Comparison of ENCODE assay signal across 8 mouse cellular contexts in genomic region chr5:18358191-18358590, GRCm38 (mm10). TPM values are rescaled to one million over a fixed set of nuclear protein-coding genes. Genes with fewer than 3 reads are reported as not detected.
DNase-seq lines count a peak whose midpoint lies in the region; ATAC-seq lines count a peak whose summit lies in the region.

No protein-coding gene starts in this region.

- DNase-seq in intestine, embryonic 14.5 days (ENCODE audit: low spot score): no peak
- peak; percentile 32 for DNase-seq in adrenal gland, postnatal 25 days
- DNase-seq in kidney, adult 11 months: peak; percentile 73
- no peak for DNase-seq in MN1 (ENCODE audit: low spot score)

- no peaks in the 10 kb centered on the region for H3K9me3 ChIP-seq in intestine, embryonic 14.5 days (ENCODE audit: control insufficient read depth, low read length)
- no peaks in the 10 kb centered on the region for H3K9me3 ChIP-seq in intestine, embryonic 16.5 days (ENCODE audit: control insufficient read depth, low read length)
- H3K9me3 ChIP-seq in forebrain, embryonic 12.5 days: no peaks in the 10 kb centered on the region
- no peaks in the 10 kb centered on the region for H3K9me3 ChIP-seq in lung, embryonic 15.5 days
- H3K9me3 ChIP-seq in stomach, embryonic 14.5 days (ENCODE audit: control insufficient read depth, low read depth, low read length): no peaks in the 10 kb centered on the region

- no peak for ATAC-seq in intestine, embryonic 14.5 days (replicated peaks; ENCODE audit: low FRiP score, low TSS enrichment, low read depth)
- no peak for ATAC-seq in intestine, embryonic 16.5 days
- no peak for ATAC-seq in forebrain, embryonic 12.5 days (ENCODE audit: low FRiP score)
- ATAC-seq in lung, embryonic 15.5 days (ENCODE audit: borderline replicate concordance, extremely low read depth, low FRiP score, low TSS enrichment): no peak
- ATAC-seq in stomach, embryonic 14.5 days (ENCODE audit: insufficient number of reproducible peaks, insufficient read depth, low FRiP score, low read depth): no peak

- H3K4me1 ChIP-seq in intestine, embryonic 14.5 days (replicated peaks; ENCODE audit: control insufficient read depth, insufficient read depth, low read length): peaks cover 8% of the 10 kb centered on the region; the same call in 1 of the 2 replicates
- H3K4me1 ChIP-seq in intestine, embryonic 16.5 days (ENCODE audit: control insufficient read depth, insufficient read depth, low read length): peaks cover 2% of the 10 kb centered on the region; the same call in 1 of the 2 replicates
- 0 out of 2 replicates have a peak, but pooled peaks cover 9% of the 10 kb centered on the region for H3K4me1 ChIP-seq in forebrain, embryonic 12.5 days
- peaks cover 13% of the 10 kb centered on the region for H3K4me1 ChIP-seq in lung, embryonic 15.5 days
- peaks cover 5% of the 10 kb centered on the region; the same call in 1 of the 2 replicates for H3K4me1 ChIP-seq in stomach, embryonic 14.5 days (ENCODE audit: control insufficient read depth, insufficient read depth, low read length)

- 10% methylated on average over 3 of the region's 3 CpGs for WGBS in intestine, embryonic 14.5 days
- WGBS in intestine, embryonic 16.5 days: 22% methylated on average over 3 of the region's 3 CpGs
- WGBS in forebrain, embryonic 12.5 days: 16% methylated on average over 3 of the region's 3 CpGs
- WGBS in lung, embryonic 15.5 days: 10% methylated on average over 3 of the region's 3 CpGs
- WGBS in stomach, embryonic 14.5 days: 20% methylated on average over 3 of the region's 3 CpGs

- no peaks in the 10 kb centered on the region for H3K36me3 ChIP-seq in intestine, embryonic 14.5 days (ENCODE audit: control insufficient read depth, insufficient read depth, low read length)
- H3K36me3 ChIP-seq in intestine, embryonic 16.5 days (ENCODE audit: control insufficient read depth, insufficient read depth, low read length): no peaks in the 10 kb centered on the region
- no peaks in the 10 kb centered on the region for H3K36me3 ChIP-seq in forebrain, embryonic 12.5 days (replicated peaks)
- no peaks in the 10 kb centered on the region for H3K36me3 ChIP-seq in lung, embryonic 15.5 days
- no peaks in the 10 kb centered on the region for H3K36me3 ChIP-seq in stomach, embryonic 14.5 days (ENCODE audit: control insufficient read depth, insufficient read depth, low read length)

- H3K4me3 ChIP-seq in intestine, embryonic 14.5 days (ENCODE audit: low read depth, low read length): peak overlapping the region; percentile 76; the same call in 1 of the 2 replicates
- no peak overlapping the region for H3K4me3 ChIP-seq in intestine, embryonic 16.5 days (ENCODE audit: low read length)
- H3K4me3 ChIP-seq in forebrain, embryonic 12.5 days (replicated peaks): no peak overlapping the region
- H3K4me3 ChIP-seq in lung, embryonic 15.5 days: 0 out of 2 replicates have a peak overlapping the region, but pooled peaks have one; percentile 92
- H3K4me3 ChIP-seq in stomach, embryonic 14.5 days (ENCODE audit: low read depth, low read length): peak overlapping the region; percentile 79; the same call in 1 of the 2 replicates

- H3K4me2 ChIP-seq in intestine, embryonic 14.5 days (ENCODE audit: low read length): peak overlapping the region; percentile 91
- no peak overlapping the region for H3K4me2 ChIP-seq in intestine, embryonic 16.5 days (ENCODE audit: low read depth, low read length)
- peak overlapping the region; percentile 87 for H3K4me2 ChIP-seq in forebrain, embryonic 12.5 days
- H3K4me2 ChIP-seq in lung, embryonic 15.5 days: peak overlapping the region; percentile 88
- H3K4me2 ChIP-seq in stomach, embryonic 14.5 days (replicated peaks; ENCODE audit: low read depth, low read length): peak overlapping the region; percentile 92; the same call in 1 of the 2 replicates

- no peak overlapping the region for H3K27ac ChIP-seq in intestine, embryonic 14.5 days (ENCODE audit: low read depth)
- no peak overlapping the region for H3K27ac ChIP-seq in intestine, embryonic 16.5 days (ENCODE audit: low read length)
- H3K27ac ChIP-seq in forebrain, embryonic 12.5 days: no peak overlapping the region
- H3K27ac ChIP-seq in lung, embryonic 15.5 days: no peak overlapping the region
- no peak overlapping the region for H3K27ac ChIP-seq in stomach, embryonic 14.5 days (ENCODE audit: low read length)

- no peak overlapping the region for H3K9ac ChIP-seq in intestine, embryonic 14.5 days (ENCODE audit: low read length)
- H3K9ac ChIP-seq in intestine, embryonic 16.5 days (ENCODE audit: low read depth, low read length): no peak overlapping the region
- H3K9ac ChIP-seq in forebrain, embryonic 12.5 days: no peak overlapping the region
- no peak overlapping the region for H3K9ac ChIP-seq in lung, embryonic 15.5 days
- no peak overlapping the region for H3K9ac ChIP-seq in stomach, embryonic 14.5 days (replicated peaks; ENCODE audit: low read depth, low read length)

- H3K27me3 ChIP-seq in intestine, embryonic 14.5 days (replicated peaks; ENCODE audit: control insufficient read depth, insufficient read depth, low read length): no peaks in the 10 kb centered on the region
- no peaks in the 10 kb centered on the region for H3K27me3 ChIP-seq in intestine, embryonic 16.5 days (replicated peaks; ENCODE audit: control insufficient read depth, insufficient read depth, low read length)
- H3K27me3 ChIP-seq in forebrain, embryonic 12.5 days: peaks cover 7% of the 10 kb centered on the region; the same call in 1 of the 2 replicates
- H3K27me3 ChIP-seq in lung, embryonic 15.5 days: no peaks in the 10 kb centered on the region
- H3K27me3 ChIP-seq in stomach, embryonic 14.5 days (ENCODE audit: control insufficient read depth, insufficient read depth, low read length): no peaks in the 10 kb centered on the region

RNA-seq across cellular contexts. Expression of gene Gnai1, which starts 2.0 kb away (rescaled TPM):
- polyA plus RNA-seq in intestine, embryonic 14.5 days (2014; fragmentation: Nextera tagmentation; extraction: Ambion mirVana): 28.9 and 30.4 TPM in 2 replicates
- polyA plus RNA-seq in intestine, embryonic 16.5 days (2015; fragmentation: Nextera tagmentation; extraction: Ambion mirVana): 15.6 and 17.4 TPM in 2 replicates
- total RNA-seq in adrenal gland, postnatal 25 days (2021): 24.4 and 26.6 TPM in 2 replicates
- 21.3 and 21.6 TPM in 2 replicates for polyA plus RNA-seq in forebrain, embryonic 12.5 days (2016; fragmentation: Nextera tagmentation; extraction: Ambion mirVana)
- 43.4 and 44.8 TPM in 2 replicates for polyA plus RNA-seq in lung, embryonic 15.5 days (2015; fragmentation: Nextera tagmentation; extraction: Ambion mirVana)
- 20.7 and 26.0 TPM in 2 replicates for polyA plus RNA-seq in stomach, embryonic 14.5 days (2014; fragmentation: Nextera tagmentation; extraction: Ambion mirVana)

Comparison
In these comparisons a context has a peak if more than half of its experiments do, and no peak if none do; other contexts are left out.
1. H3K4me3 ChIP-seq: peak in intestine, embryonic 14.5 days (single experiment), lung, embryonic 15.5 days (single experiment) and stomach, embryonic 14.5 days (single experiment); none in intestine, embryonic 16.5 days (single experiment) and forebrain, embryonic 12.5 days (single experiment).
2. DNase-seq: peak in adrenal gland, postnatal 25 days (single experiment) and kidney, adult 11 months (single experiment); none in intestine, embryonic 14.5 days (single experiment) and MN1 (single experiment).